Mouse (Mus musculus): ENCODE results near the gene Bicdl2. TPM values are rescaled to one million over a fixed set of nuclear protein-coding genes. Genes with fewer than 3 reads are reported as not detected.

Gene Bicdl2
- polyA plus RNA-seq, 1 experiment from 2014 or later: 0.84 TPM

GRCm38 (mm10) chr17:23645894-23646293 lies 14.4 kb upstream of the Bicdl2 start:
- Histone ChIP-seq H3K4me1 (ENCODE audit: control insufficient read depth, insufficient read depth, low read length) (no peaks in the 10 kb centered on the region; the same call in 1 of the 2 replicates), H3K4me2 (ENCODE audit: low read depth, low read length) (no peak overlapping the region), H3K4me3 (ENCODE audit: low read depth, low read length) (no peak overlapping the region), H3K27me3 (ENCODE audit: control insufficient read depth, insufficient read depth, low read length) (peaks cover 16% of the 10 kb centered on the region), H3K9me3 (replicated peaks; ENCODE audit: control insufficient read depth, low read length) (no peaks in the 10 kb centered on the region), H3K9ac (replicated peaks; ENCODE audit: low read length) (no peak overlapping the region), H3K27ac (replicated peaks; ENCODE audit: low read depth, low read length) (no peak overlapping the region), H3K36me3 (replicated peaks; ENCODE audit: control insufficient read depth, insufficient read depth, low read depth, low read length) (no peaks in the 10 kb centered on the region)
- DNase-seq (ENCODE audit: low spot score) (no peak), ATAC-seq (replicated peaks; ENCODE audit: insufficient number of reproducible peaks, low FRiP score, low TSS enrichment, low read depth) (no peak)
- 31% methylated on average over 10 of the region's 10 CpGs for WGBS

DNA sequence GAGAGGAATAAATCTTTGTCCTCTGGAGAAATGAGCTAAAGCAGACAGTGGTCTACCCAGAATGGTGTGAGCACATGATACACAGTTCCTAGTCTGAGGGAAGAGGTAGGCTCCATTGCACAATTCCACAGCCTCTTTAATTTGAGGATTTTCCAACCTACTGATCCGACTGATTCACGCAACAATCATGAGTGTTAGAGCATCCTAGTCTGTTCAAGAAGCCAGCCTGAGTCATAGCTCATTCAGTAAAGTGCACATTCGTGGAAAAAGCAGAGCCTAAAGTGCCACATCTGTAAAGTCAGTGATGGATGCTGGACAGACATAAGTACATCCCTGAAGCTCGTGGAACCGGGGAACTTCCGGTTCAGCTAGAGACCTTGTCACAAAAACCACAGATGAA lies 8.9 kb upstream of the Bicdl2 start:
- Histone ChIP-seq H3K27ac (replicated peaks; ENCODE audit: low read depth, low read length) (no peak overlapping the region), H3K9ac (replicated peaks; ENCODE audit: low read length) (no peak overlapping the region), H3K9me3 (replicated peaks; ENCODE audit: control insufficient read depth, low read length) (no peaks in the 10 kb centered on the region), H3K27me3 (ENCODE audit: control insufficient read depth, insufficient read depth, low read length) (no peaks in the 10 kb centered on the region), H3K4me3 (ENCODE audit: low read depth, low read length) (no peak overlapping the region), H3K4me2 (ENCODE audit: low read depth, low read length) (no peak overlapping the region), H3K4me1 (ENCODE audit: control insufficient read depth, insufficient read depth, low read length) (no peaks in the 10 kb centered on the region), H3K36me3 (replicated peaks; ENCODE audit: control insufficient read depth, insufficient read depth, low read depth, low read length) (no peaks in the 10 kb centered on the region)
- 85% methylated on average over 6 of the region's 6 CpGs for WGBS
- no peak for ATAC-seq (replicated peaks; ENCODE audit: insufficient number of reproducible peaks, low FRiP score, low TSS enrichment, low read depth)
- no peak for DNase-seq (ENCODE audit: low spot score)

DNA sequence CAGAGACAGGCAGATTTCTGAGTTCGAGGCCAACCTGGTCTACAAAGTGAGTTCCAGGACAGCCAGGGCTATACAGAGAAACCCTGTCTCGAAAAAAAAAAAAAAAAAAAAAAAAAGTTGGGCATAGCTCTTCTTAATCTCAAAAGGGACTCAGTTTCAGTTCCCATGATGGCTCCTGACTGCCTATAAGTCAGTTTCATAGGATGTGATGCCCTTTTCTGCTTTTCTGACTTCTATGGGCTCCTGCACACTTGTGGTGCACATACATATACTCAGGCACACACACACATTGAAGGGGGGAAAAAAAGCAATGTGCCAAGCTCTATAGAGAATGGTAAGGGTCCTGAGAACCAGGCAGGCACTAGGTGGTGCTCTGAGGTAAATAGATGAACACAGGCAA lies 7.0 kb upstream of the Bicdl2 start:
- Histone ChIP-seq H3K4me3 (ENCODE audit: low read depth, low read length) (no peak overlapping the region), H3K36me3 (replicated peaks; ENCODE audit: control insufficient read depth, insufficient read depth, low read depth, low read length) (no peaks in the 10 kb centered on the region), H3K27ac (replicated peaks; ENCODE audit: low read depth, low read length) (no peak overlapping the region), H3K4me1 (ENCODE audit: control insufficient read depth, insufficient read depth, low read length) (no peaks in the 10 kb centered on the region), H3K4me2 (ENCODE audit: low read depth, low read length) (no peak overlapping the region), H3K9me3 (replicated peaks; ENCODE audit: control insufficient read depth, low read length) (no peaks in the 10 kb centered on the region), H3K9ac (replicated peaks; ENCODE audit: low read length) (no peak overlapping the region), H3K27me3 (ENCODE audit: control insufficient read depth, insufficient read depth, low read length) (no peaks in the 10 kb centered on the region; the same call in 1 of the 2 replicates)
- 71% methylated on average over 1 of the region's 2 CpGs for WGBS
- ATAC-seq (replicated peaks; ENCODE audit: insufficient number of reproducible peaks, low FRiP score, low TSS enrichment, low read depth) (no peak), DNase-seq (ENCODE audit: low spot score) (no peak)

DNA sequence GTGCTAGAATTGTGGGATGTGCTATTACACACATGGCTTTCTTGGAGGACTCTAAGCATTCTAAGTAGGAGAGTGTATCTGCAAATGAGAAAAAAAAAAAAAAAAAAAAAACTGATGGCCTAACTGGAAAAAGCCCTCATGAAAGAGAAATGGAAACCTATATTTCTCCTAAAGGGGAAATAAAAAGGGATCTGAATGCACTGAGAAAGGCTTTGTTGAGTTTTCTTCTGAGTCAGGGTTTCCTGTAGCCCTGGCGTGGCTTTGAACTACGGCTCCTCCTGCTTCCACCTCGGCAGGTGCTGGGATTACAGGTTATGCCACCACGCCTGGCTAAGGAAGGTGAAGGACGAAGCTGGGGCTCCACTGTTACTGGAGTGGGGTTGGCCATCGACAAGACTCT lies 6.3 kb upstream of the Bicdl2 start:
- Histone ChIP-seq H3K36me3 (replicated peaks; ENCODE audit: control insufficient read depth, insufficient read depth, low read depth, low read length) (no peaks in the 10 kb centered on the region), H3K9ac (replicated peaks; ENCODE audit: low read length) (no peak overlapping the region), H3K9me3 (replicated peaks; ENCODE audit: control insufficient read depth, low read length) (no peaks in the 10 kb centered on the region), H3K4me2 (ENCODE audit: low read depth, low read length) (no peak overlapping the region), H3K27me3 (ENCODE audit: control insufficient read depth, insufficient read depth, low read length) (no peaks in the 10 kb centered on the region; the same call in 1 of the 2 replicates), H3K27ac (replicated peaks; ENCODE audit: low read depth, low read length) (no peak overlapping the region), H3K4me1 (ENCODE audit: control insufficient read depth, insufficient read depth, low read length) (no peaks in the 10 kb centered on the region), H3K4me3 (ENCODE audit: low read depth, low read length) (no peak overlapping the region)
- DNase-seq (ENCODE audit: low spot score): no peak
- 61% methylated on average over 6 of the region's 6 CpGs for WGBS
- ATAC-seq (replicated peaks; ENCODE audit: insufficient number of reproducible peaks, low FRiP score, low TSS enrichment, low read depth): no peak

DNA sequence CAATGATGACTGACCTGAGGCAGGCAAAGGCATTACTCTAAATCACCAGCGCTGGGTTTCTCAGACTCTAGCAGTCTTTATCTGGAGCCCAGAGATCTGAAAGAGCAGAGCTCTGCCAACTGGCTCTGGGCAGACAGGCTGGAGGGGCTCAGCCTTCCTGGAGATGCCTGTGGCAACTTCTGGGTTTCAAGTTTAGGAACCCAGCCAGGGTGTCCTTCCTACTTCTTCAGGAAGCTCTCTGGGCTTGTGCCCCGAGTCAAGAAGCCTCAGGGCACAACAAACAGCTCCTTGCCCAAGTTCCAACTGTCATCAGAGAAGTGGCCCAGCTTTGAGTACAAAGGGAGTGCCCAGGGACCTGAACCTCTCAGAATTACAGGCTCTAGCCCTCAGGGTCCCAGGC lies 5.9 kb upstream of the Bicdl2 start:
- no peaks in the 10 kb centered on the region for H3K4me1 ChIP-seq (ENCODE audit: control insufficient read depth, insufficient read depth, low read length)
- no peak for ATAC-seq (replicated peaks; ENCODE audit: insufficient number of reproducible peaks, low FRiP score, low TSS enrichment, low read depth)
- 61% methylated on average over 2 of the region's 2 CpGs for WGBS
- no peak for DNase-seq (ENCODE audit: low spot score)
- no peaks in the 10 kb centered on the region for H3K36me3 ChIP-seq (replicated peaks; ENCODE audit: control insufficient read depth, insufficient read depth, low read depth, low read length)
- H3K4me3 ChIP-seq (ENCODE audit: low read depth, low read length): no peak overlapping the region
- H3K9me3 ChIP-seq (replicated peaks; ENCODE audit: control insufficient read depth, low read length): no peaks in the 10 kb centered on the region
- H3K9ac ChIP-seq (replicated peaks; ENCODE audit: low read length): no peak overlapping the region
- H3K27ac ChIP-seq (replicated peaks; ENCODE audit: low read depth, low read length): no peak overlapping the region
- H3K4me2 ChIP-seq (ENCODE audit: low read depth, low read length): no peak overlapping the region
- no peaks in the 10 kb centered on the region; the same call in 1 of the 2 replicates for H3K27me3 ChIP-seq (ENCODE audit: control insufficient read depth, insufficient read depth, low read length)

GRCm38 (mm10) chr17:23658450-23658849 lies 1.9 kb upstream of the Bicdl2 start:
- H3K9me3 ChIP-seq (replicated peaks; ENCODE audit: control insufficient read depth, low read length): no peaks in the 10 kb centered on the region
- DNase-seq (ENCODE audit: low spot score) (no peak), ATAC-seq (replicated peaks; ENCODE audit: insufficient number of reproducible peaks, low FRiP score, low TSS enrichment, low read depth) (no peak)
- no peak overlapping the region for H3K27ac ChIP-seq (replicated peaks; ENCODE audit: low read depth, low read length)
- H3K9ac ChIP-seq (replicated peaks; ENCODE audit: low read length): no peak overlapping the region
- H3K36me3 ChIP-seq (replicated peaks; ENCODE audit: control insufficient read depth, insufficient read depth, low read depth, low read length): no peaks in the 10 kb centered on the region
- H3K4me3 ChIP-seq (ENCODE audit: low read depth, low read length): no peak overlapping the region
- H3K4me1 ChIP-seq (ENCODE audit: control insufficient read depth, insufficient read depth, low read length): no peaks in the 10 kb centered on the region
- H3K27me3 ChIP-seq (ENCODE audit: control insufficient read depth, insufficient read depth, low read length): peaks cover 20% of the 10 kb centered on the region
- H3K4me2 ChIP-seq (ENCODE audit: low read depth, low read length): no peak overlapping the region
- WGBS: 78% methylated on average over 3 of the region's 3 CpGs

- Histone ChIP-seq H3K4me2 (ENCODE audit: low read depth, low read length) (peak overlapping the region; percentile 21; the same call in 1 of the 2 replicates), H3K4me1 (ENCODE audit: control insufficient read depth, insufficient read depth, low read length) (no peaks in the 10 kb centered on the region), H3K27me3 (ENCODE audit: control insufficient read depth, insufficient read depth, low read length) (peaks cover 20% of the 10 kb centered on the region), H3K9ac (replicated peaks; ENCODE audit: low read length) (no peak overlapping the region), H3K9me3 (replicated peaks; ENCODE audit: control insufficient read depth, low read length) (no peaks in the 10 kb centered on the region), H3K4me3 (ENCODE audit: low read depth, low read length) (no peak overlapping the region), H3K36me3 (replicated peaks; ENCODE audit: control insufficient read depth, insufficient read depth, low read depth, low read length) (no peaks in the 10 kb centered on the region), H3K27ac (replicated peaks; ENCODE audit: low read depth, low read length) (no peak overlapping the region)
- WGBS: 4% methylated on average over 14 of the region's 14 CpGs
- no peak for DNase-seq (ENCODE audit: low spot score)
- ATAC-seq (replicated peaks; ENCODE audit: insufficient number of reproducible peaks, low FRiP score, low TSS enrichment, low read depth): no peak
These were observed 532 bp downstream of the Bicdl2 start for GRCm38 (mm10) chr17:23660876-23661200.

GRCm38 (mm10) chr17:23661526-23661925 lies 1.2 kb downstream of the Bicdl2 start:
- DNase-seq (ENCODE audit: low spot score) (no peak), ATAC-seq (replicated peaks; ENCODE audit: insufficient number of reproducible peaks, low FRiP score, low TSS enrichment, low read depth) (no peak)
- no peak overlapping the region for H3K4me2 ChIP-seq (ENCODE audit: low read depth, low read length)
- H3K9ac ChIP-seq (replicated peaks; ENCODE audit: low read length): no peak overlapping the region
- H3K9me3 ChIP-seq (replicated peaks; ENCODE audit: control insufficient read depth, low read length): no peaks in the 10 kb centered on the region
- H3K36me3 ChIP-seq (replicated peaks; ENCODE audit: control insufficient read depth, insufficient read depth, low read depth, low read length): no peaks in the 10 kb centered on the region
- H3K27ac ChIP-seq (replicated peaks; ENCODE audit: low read depth, low read length): no peak overlapping the region
- WGBS: 0% methylated on average over 8 of the region's 9 CpGs
- no peak overlapping the region for H3K4me3 ChIP-seq (ENCODE audit: low read depth, low read length)
- no peaks in the 10 kb centered on the region for H3K4me1 ChIP-seq (ENCODE audit: control insufficient read depth, insufficient read depth, low read length)
- H3K27me3 ChIP-seq (ENCODE audit: control insufficient read depth, insufficient read depth, low read length): peaks cover 20% of the 10 kb centered on the region

All from embryonic facial prominence, embryonic 11.5 days (tissue).